Mouse (Mus musculus) E14TG2a.4 (cell line): ENCODE results near the gene Kif21a.

Experiments
- CTCF ChIP-seq: conservative IDR thresholded peaks from 2 replicates; pipeline ENCODE4 v1.5.1; 2014; ENCODE audit warnings: low read length
- NANOG ChIP-seq: IDR thresholded peaks from 2 replicates; pipeline ENCODE4 v1.6.1; 2014; ENCODE audit warnings: borderline replicate concordance, low read length, mixed read lengths
- POU5F1 ChIP-seq: IDR thresholded peaks from 2 replicates; pipeline ENCODE4 v1.6.1; 2014; ENCODE audit warnings: low read length, borderline replicate concordance

GRCm38 (mm10) chr15:91000280-91001036 lies 49.3 kb downstream of the Kif21a start:
- TF ChIP-seq CTCF (no peak), POU5F1 (no peak), NANOG (no peak)
